Mouse (Mus musculus): ENCODE measurements around the gene Ccser1. TPM values are rescaled to one million over a fixed set of nuclear protein-coding genes. Genes with fewer than 3 reads are reported as not detected.

The Ccser1 gene
- polyA plus RNA-seq, 1 experiment: not detected

- TF ChIP-seq GATA1 (IDR thresholded peaks at IDR 0.05; ENCODE audit: low read length): no peak
Observed at GRCm38 (mm10) chr6:61588999-61589398, 408.9 kb downstream of the Ccser1 start.

GRCm38 (mm10) chr6:61601911-61602310, 421.8 kb downstream of the Ccser1 start:
- no peak for TF ChIP-seq GATA1 (IDR thresholded peaks at IDR 0.05; ENCODE audit: low read length)

- TF ChIP-seq GATA1 (IDR thresholded peaks at IDR 0.05; ENCODE audit: low read length): no peak
Observed at GRCm38 (mm10) chr6:61614920-61615319, 434.8 kb downstream of the Ccser1 start.

- TF ChIP-seq GATA1 (IDR thresholded peaks at IDR 0.05; ENCODE audit: low read length): no peak
Observed at GRCm38 (mm10) chr6:61621707-61622106, 441.6 kb downstream of the Ccser1 start.

GRCm38 (mm10) chr6:61661414-61661813, 481.3 kb downstream of the Ccser1 start:
- no peak for TF ChIP-seq GATA1 (IDR thresholded peaks at IDR 0.05; ENCODE audit: low read length)

- TF ChIP-seq GATA1 (IDR thresholded peaks at IDR 0.05; ENCODE audit: low read length): no peak
Observed at GRCm38 (mm10) chr6:61664572-61664971, 484.4 kb downstream of the Ccser1 start.

- TF ChIP-seq GATA1 (IDR thresholded peaks at IDR 0.05; ENCODE audit: low read length): no peak
Observed at GRCm38 (mm10) chr6:61687002-61687401, 506.9 kb downstream of the Ccser1 start.

- no peak for TF ChIP-seq GATA1 (IDR thresholded peaks at IDR 0.05; ENCODE audit: low read length)
Observed at GRCm38 (mm10) chr6:61703003-61703402, 522.9 kb downstream of the Ccser1 start.

GRCm38 (mm10) chr6:61721220-61721619, 541.1 kb downstream of the Ccser1 start:
- no peak for TF ChIP-seq GATA1 (IDR thresholded peaks at IDR 0.05; ENCODE audit: low read length)

- TF ChIP-seq GATA1 (IDR thresholded peaks at IDR 0.05; ENCODE audit: low read length): no peak
Observed at GRCm38 (mm10) chr6:61729065-61729464, 548.9 kb downstream of the Ccser1 start.

- no peak for TF ChIP-seq GATA1 (IDR thresholded peaks at IDR 0.05; ENCODE audit: low read length)
Observed at GRCm38 (mm10) chr6:61730088-61730880, 550.2 kb downstream of the Ccser1 start.

- TF ChIP-seq GATA1 (IDR thresholded peaks at IDR 0.05; ENCODE audit: low read length): no peak
Observed at GRCm38 (mm10) chr6:61746346-61746745, 566.2 kb downstream of the Ccser1 start.

GRCm38 (mm10) chr6:61762135-61762534, 582.0 kb downstream of the Ccser1 start:
- no peak for TF ChIP-seq GATA1 (IDR thresholded peaks at IDR 0.05; ENCODE audit: low read length)

GRCm38 (mm10) chr6:61763379-61763778, 583.3 kb downstream of the Ccser1 start:
- no peak for TF ChIP-seq GATA1 (IDR thresholded peaks at IDR 0.05; ENCODE audit: low read length)

- TF ChIP-seq GATA1 (IDR thresholded peaks at IDR 0.05; ENCODE audit: low read length): no peak
Observed at GRCm38 (mm10) chr6:61765801-61766200, 585.7 kb downstream of the Ccser1 start.

GRCm38 (mm10) chr6:61767151-61767550, 587.0 kb downstream of the Ccser1 start:
- TF ChIP-seq GATA1 (IDR thresholded peaks at IDR 0.05; ENCODE audit: low read length): no peak

- no peak for TF ChIP-seq GATA1 (IDR thresholded peaks at IDR 0.05; ENCODE audit: low read length)
Observed at GRCm38 (mm10) chr6:61786706-61787105, 606.6 kb downstream of the Ccser1 start.
